Mouse (Mus musculus): ENCODE measurements around the gene Tfap2b.

GRCm38 (mm10) chr1:19237721-19238410, 29.2 kb downstream of the Tfap2b start:
- no peak for TF ChIP-seq CTCF (IDR thresholded peaks at IDR 0.05; ENCODE audit: extremely low read depth, insufficient read length, insufficient replicate concordance, low read depth, low read length)
- no peak for TF ChIP-seq POLR2A (IDR thresholded peaks at IDR 0.05; ENCODE audit: low read depth, low read length)

Data from small intestine, adult 2 months (tissue).